ENCODE assay signal across 12 mouse cellular contexts in the genomic region with DNA sequence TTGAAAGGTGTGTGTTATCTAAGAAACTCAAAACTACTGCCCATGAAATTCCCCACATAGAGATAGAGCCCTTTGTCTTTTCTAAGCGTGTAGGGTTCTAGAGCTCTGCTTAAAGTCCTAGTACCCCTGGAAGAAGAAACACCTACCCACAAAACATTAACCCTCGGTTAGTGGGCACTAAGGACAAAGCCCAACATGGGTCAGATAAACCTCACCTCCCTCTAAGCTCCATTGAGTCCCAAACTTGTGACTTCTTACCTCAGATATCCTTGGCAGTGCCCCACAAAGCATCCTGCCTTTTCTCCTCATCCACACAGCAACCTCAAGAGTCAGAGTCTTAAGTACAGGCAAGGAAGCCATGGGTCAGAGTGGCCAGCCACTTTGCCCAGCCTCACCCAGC.
A peak's percentile ranks its signal among the peaks of the same experiment; 100 is the strongest.
DNase-seq lines count a peak whose midpoint lies in the region; ATAC-seq lines count a peak whose summit lies in the region.
"Had no signal": no experiment of that assay in that cellular context is flagged by ENCODE, and none has a peak within 500 bp of the region (broad histone marks: within the 10 kb centered on the region; RNA-seq: fewer than 3 reads in every experiment).

No protein-coding gene starts in this region.

- peak; percentile 57 for DNase-seq in cerebellum, adult 9-11 months
- no peak for DNase-seq in cerebellum, adult 18-20 months
- DNase-seq in adipocyte (ENCODE audit: low spot score): no peak
- DNase-seq in lung, postnatal 25 days (ENCODE audit: low spot score): no peak
- DNase-seq in thymus, postnatal 14 days: no peak

- peaks cover 89% of the 10 kb centered on the region for H3K4me1 ChIP-seq in forebrain, embryonic 13.5 days
- peaks cover 59% of the 10 kb centered on the region for H3K4me1 ChIP-seq in hindbrain, embryonic 16.5 days (ENCODE audit: control insufficient read depth, insufficient read depth, low read depth, low read length)
- H3K4me1 ChIP-seq in neural tube, embryonic 13.5 days (replicated peaks): peaks cover 72% of the 10 kb centered on the region

- no peaks in the 10 kb centered on the region for H3K27me3 ChIP-seq in forebrain, embryonic 13.5 days
- no peaks in the 10 kb centered on the region for H3K27me3 ChIP-seq in hindbrain, embryonic 16.5 days (replicated peaks; ENCODE audit: control insufficient read depth, insufficient read depth, low read length)
- no peaks in the 10 kb centered on the region for H3K27me3 ChIP-seq in neural tube, embryonic 13.5 days
- H3K27me3 ChIP-seq: heart, embryonic 15.5 days had no signal

- peak overlapping the region; percentile 43; the same call in 1 of the 2 replicates for H3K9ac ChIP-seq in forebrain, embryonic 13.5 days
- H3K9ac ChIP-seq in hindbrain, embryonic 16.5 days (ENCODE audit: low read depth, low read length): no peak overlapping the region
- no peak overlapping the region for H3K9ac ChIP-seq in neural tube, embryonic 13.5 days
- H3K9ac ChIP-seq: heart, embryonic 15.5 days had no signal

- H3K36me3 ChIP-seq in forebrain, embryonic 13.5 days (ENCODE audit: poor library complexity, severe bottlenecking): 0 out of 2 replicates have a peak, but pooled peaks cover under 1% of the 10 kb centered on the region
- no peaks in the 10 kb centered on the region for H3K36me3 ChIP-seq in hindbrain, embryonic 16.5 days (ENCODE audit: control insufficient read depth, insufficient read depth, low read length)
- H3K36me3 ChIP-seq in neural tube, embryonic 13.5 days: peaks cover 11% of the 10 kb centered on the region; the same call in 1 of the 2 replicates
- H3K36me3 ChIP-seq: heart, embryonic 15.5 days had no signal

- no peak for ATAC-seq in forebrain, embryonic 13.5 days
- no peak for ATAC-seq in hindbrain, embryonic 16.5 days
- no peak for ATAC-seq in neural tube, embryonic 13.5 days (ENCODE audit: low read depth)
- ATAC-seq: intestine, embryonic 16.5 days; lung, postnatal 0 days had no signal

- H3K9me3 ChIP-seq in forebrain, embryonic 13.5 days (replicated peaks): no peaks in the 10 kb centered on the region
- H3K9me3 ChIP-seq in hindbrain, embryonic 16.5 days (ENCODE audit: control insufficient read depth, low read length): no peaks in the 10 kb centered on the region
- H3K9me3 ChIP-seq in neural tube, embryonic 13.5 days: no peaks in the 10 kb centered on the region
- H3K9me3 ChIP-seq: heart, embryonic 15.5 days had no signal

- 51% methylated on average over 2 of the region's 2 CpGs for WGBS in forebrain, embryonic 13.5 days
- 64% methylated on average over 2 of the region's 2 CpGs for WGBS in hindbrain, embryonic 16.5 days
- 81% methylated on average over 2 of the region's 2 CpGs for WGBS in neural tube, embryonic 13.5 days

- no peak overlapping the region for H3K4me3 ChIP-seq in forebrain, embryonic 13.5 days
- H3K4me3 ChIP-seq in hindbrain, embryonic 16.5 days (ENCODE audit: low read length): no peak overlapping the region
- no peak overlapping the region for H3K4me3 ChIP-seq in neural tube, embryonic 13.5 days
- H3K4me3 ChIP-seq: heart, embryonic 15.5 days had no signal

- H3K27ac ChIP-seq in forebrain, embryonic 13.5 days: peak overlapping the region; percentile 94
- H3K27ac ChIP-seq in hindbrain, embryonic 16.5 days (ENCODE audit: low read depth, low read length): peak overlapping the region; percentile 87
- peak overlapping the region; percentile 89 for H3K27ac ChIP-seq in neural tube, embryonic 13.5 days (replicated peaks)
- H3K27ac ChIP-seq: heart, embryonic 15.5 days had no signal

- peak overlapping the region; percentile 20; the same call in 1 of the 2 replicates for H3K4me2 ChIP-seq in forebrain, embryonic 13.5 days
- no peak overlapping the region for H3K4me2 ChIP-seq in hindbrain, embryonic 16.5 days (ENCODE audit: low read length)
- H3K4me2 ChIP-seq in neural tube, embryonic 13.5 days: no peak overlapping the region
- H3K4me2 ChIP-seq: heart, embryonic 15.5 days; liver, embryonic 11.5 days had no signal
